Mouse (Mus musculus): Measurements from ENCODE around the gene Odaph. TPM values are rescaled to one million over a fixed set of nuclear protein-coding genes. Genes with fewer than 3 reads are reported as not detected.
"Not testable (repeated sequence)": the region's sequence is repeated elsewhere in the genome, so short reads cannot be mapped to it uniquely, and the experiment has no call there.

Odaph gene
- not detected in 2 replicates for polyA plus RNA-seq (2016; fragmentation: Nextera tagmentation; extraction: Ambion mirVana)

DNA sequence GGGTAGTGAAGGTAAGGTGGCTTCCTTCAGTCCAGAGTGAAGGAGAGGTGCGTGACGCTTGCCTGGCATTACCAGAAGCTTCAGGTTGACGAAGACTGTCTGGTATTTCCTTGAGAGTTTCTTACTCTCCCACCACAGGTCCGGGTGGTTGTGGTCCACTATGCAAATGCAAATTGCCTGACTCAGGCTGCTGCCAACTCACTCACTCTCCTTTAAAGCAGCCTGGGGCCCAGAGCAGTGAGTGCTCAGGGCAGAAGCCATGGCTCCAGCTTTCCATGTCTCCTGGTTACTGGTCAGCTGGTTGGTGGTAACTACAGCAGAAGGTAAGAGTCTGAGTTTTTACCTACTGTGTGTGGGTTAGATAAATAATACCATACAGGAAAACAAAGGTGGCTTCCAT lies at the start of gene Odaph:
Odaph (plus strand) TSS at position 240 of the 400 bp plus-strand sequence.
- Histone ChIP-seq H3K27me3 (ENCODE audit: poor library complexity, severe bottlenecking) (no peaks in the 10 kb centered on the region), H3K9me3 (no peaks in the 10 kb centered on the region), H3K36me3 (replicated peaks) (no peaks in the 10 kb centered on the region), H3K4me3 (no peak within 1 kb of the TSS), H3K27ac (no peak within 1 kb of the TSS), H3K4me1 (no peaks in the 10 kb centered on the region)
- DNase-seq (ENCODE audit: extremely low spot score, low spot score): no peak
- 72% methylated on average over 4 of the region's 4 CpGs for WGBS

DNA sequence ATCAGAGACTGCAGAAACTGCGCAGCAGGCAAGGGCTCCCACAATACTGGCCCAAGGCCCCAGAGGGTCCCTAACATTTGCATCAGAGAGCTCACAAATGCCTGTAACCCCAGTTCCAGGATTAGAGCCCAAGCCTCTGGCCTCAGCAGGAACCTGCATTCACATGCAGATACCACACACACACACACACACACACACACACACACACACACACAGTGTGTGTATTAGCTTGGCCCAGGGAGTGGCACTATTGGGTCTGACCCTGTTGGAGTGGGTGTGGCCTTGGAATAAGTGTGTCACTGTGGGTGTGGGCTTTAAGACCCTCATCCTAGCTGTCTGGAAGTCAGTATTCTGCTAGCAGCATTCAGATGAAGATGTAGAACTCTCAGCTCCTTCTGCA lies 41.7 kb upstream of the Odaph start:
- peaks cover 43% of the 10 kb centered on the region for H3K36me3 ChIP-seq (replicated peaks)
- not testable (repeated sequence) for H3K27me3 ChIP-seq (ENCODE audit: poor library complexity, severe bottlenecking); H3K9me3 ChIP-seq; DNase-seq (ENCODE audit: extremely low spot score, low spot score); H3K27ac ChIP-seq; H3K4me1 ChIP-seq; H3K4me3 ChIP-seq
- 71% methylated on average over 1 of the region's 1 CpGs for WGBS

DNA sequence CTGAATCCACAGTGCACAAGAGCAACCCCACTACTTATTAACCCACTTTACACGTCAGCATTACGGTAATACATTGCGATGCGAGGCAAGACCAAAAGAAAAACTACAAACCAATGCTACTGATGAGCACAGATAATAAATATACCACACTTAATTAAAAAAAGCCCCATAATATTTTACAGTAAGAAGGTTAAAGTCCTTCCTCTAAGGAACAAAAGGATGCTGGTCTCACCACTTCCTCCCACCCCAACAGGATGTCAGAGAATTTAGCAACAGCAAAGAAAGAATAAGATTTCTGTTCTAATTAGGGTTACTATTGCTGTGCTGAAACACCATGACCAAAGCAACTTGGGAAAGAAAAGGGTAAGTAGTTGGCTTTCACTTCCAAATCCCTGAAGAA lies 40.3 kb upstream of the Odaph start:
- H3K27ac ChIP-seq: no peak overlapping the region
- WGBS: 96% methylated on average over 4 of the region's 4 CpGs
- peaks cover 57% of the 10 kb centered on the region for H3K36me3 ChIP-seq (replicated peaks)
- no peaks in the 10 kb centered on the region for H3K9me3 ChIP-seq
- peaks cover 4% of the 10 kb centered on the region; the same call in 1 of the 2 replicates for H3K4me1 ChIP-seq
- no peaks in the 10 kb centered on the region for H3K27me3 ChIP-seq (ENCODE audit: poor library complexity, severe bottlenecking)
- DNase-seq (ENCODE audit: extremely low spot score, low spot score): no peak
- H3K4me3 ChIP-seq: no peak overlapping the region

DNA sequence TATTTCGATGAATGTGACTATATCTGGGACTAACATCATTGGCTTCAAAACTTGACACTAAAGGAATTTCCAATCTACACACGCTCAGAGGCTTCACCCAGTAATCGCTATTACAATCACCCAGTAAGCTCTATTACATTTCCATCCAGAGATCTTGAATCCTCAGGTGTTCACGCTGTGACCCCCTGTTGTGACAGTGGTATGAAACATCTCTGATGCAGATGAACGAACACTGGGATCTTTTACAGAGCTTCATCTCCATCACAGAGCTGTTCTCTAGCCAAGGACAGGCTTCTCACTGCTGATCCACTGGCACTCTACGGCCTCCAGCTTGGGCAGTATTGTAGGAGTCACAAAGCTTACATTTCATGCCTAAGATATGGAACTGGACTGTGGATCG lies 37.8 kb upstream of the Odaph start:
- DNase-seq (ENCODE audit: extremely low spot score, low spot score): no peak
- Histone ChIP-seq H3K27ac (no peak overlapping the region), H3K4me1 (no peaks in the 10 kb centered on the region), H3K9me3 (no peaks in the 10 kb centered on the region), H3K36me3 (replicated peaks) (peaks cover 76% of the 10 kb centered on the region), H3K4me3 (no peak overlapping the region), H3K27me3 (ENCODE audit: poor library complexity, severe bottlenecking) (no peaks in the 10 kb centered on the region)
- 93% methylated on average over 7 of the region's 7 CpGs for WGBS

DNA sequence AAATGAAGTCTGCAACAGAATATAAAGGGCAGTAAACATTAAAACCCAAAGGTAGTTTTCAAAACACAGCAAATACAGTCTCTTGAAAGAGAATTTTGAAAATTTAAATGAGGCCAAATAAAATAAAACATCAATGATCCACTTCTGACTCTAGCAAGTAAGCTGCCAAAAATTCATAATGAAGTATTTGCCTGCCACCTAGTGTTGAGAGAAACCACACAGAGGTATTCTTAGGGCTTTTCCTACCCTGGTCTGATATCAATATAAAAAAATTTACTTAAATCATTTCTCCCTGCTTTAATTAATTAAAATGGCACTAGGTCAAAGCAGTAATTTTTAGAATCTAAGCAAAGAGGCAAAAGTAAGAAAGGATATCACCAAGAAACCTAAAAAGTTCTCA lies 35.9 kb upstream of the Odaph start:
- no peaks in the 10 kb centered on the region for H3K27me3 ChIP-seq (ENCODE audit: poor library complexity, severe bottlenecking)
- no peak for DNase-seq (ENCODE audit: extremely low spot score, low spot score)
- H3K4me3 ChIP-seq: no peak overlapping the region
- no peak overlapping the region for H3K27ac ChIP-seq
- no peaks in the 10 kb centered on the region for H3K9me3 ChIP-seq
- peaks cover 87% of the 10 kb centered on the region for H3K36me3 ChIP-seq (replicated peaks)
- H3K4me1 ChIP-seq: no peaks in the 10 kb centered on the region

DNA sequence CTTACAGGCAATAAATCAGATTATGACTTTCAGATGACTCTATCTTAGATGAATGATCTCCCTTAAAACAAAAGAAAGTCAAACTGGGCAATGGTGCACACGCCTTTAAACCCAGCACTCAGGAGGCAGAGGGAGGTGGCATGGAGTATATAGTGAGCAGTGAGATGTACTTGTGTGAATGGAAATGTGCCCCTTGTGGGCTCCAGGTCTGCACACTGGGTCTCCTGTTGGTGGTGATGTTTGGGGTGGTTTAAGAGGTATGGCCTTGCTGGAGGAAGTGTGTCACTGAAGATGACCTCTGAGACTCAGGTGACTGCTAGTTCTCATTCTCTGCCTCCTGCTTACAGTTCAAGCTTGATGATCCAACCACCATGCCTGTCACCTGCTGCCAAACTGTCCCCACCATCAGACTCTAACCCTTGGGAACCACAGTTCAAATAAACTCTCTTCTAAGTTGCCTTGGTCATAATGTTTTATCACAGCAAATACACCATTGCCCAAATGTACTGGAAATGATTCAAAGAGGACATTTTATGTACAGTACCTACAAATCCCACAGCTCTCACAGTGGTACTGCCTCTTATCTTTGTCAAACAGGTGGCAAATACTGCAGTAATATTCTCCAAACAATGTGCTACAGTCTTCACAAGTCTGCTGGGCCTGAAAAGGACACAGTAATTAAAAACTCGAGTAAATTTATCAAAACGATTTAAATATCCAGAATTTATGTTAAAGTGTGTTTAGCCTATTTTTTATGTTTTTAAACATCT lies 30.1 kb upstream of the Odaph start:
- H3K27ac ChIP-seq: no peak overlapping the region
- H3K36me3 ChIP-seq (replicated peaks): peaks cover 46% of the 10 kb centered on the region
- peaks cover 19% of the 10 kb centered on the region for H3K4me1 ChIP-seq
- no peak for DNase-seq (ENCODE audit: extremely low spot score, low spot score)
- H3K9me3 ChIP-seq: no peaks in the 10 kb centered on the region
- H3K4me3 ChIP-seq: no peak overlapping the region
- no peaks in the 10 kb centered on the region for H3K27me3 ChIP-seq (ENCODE audit: poor library complexity, severe bottlenecking)
- WGBS: 88% methylated on average over 3 of the region's 3 CpGs

DNA sequence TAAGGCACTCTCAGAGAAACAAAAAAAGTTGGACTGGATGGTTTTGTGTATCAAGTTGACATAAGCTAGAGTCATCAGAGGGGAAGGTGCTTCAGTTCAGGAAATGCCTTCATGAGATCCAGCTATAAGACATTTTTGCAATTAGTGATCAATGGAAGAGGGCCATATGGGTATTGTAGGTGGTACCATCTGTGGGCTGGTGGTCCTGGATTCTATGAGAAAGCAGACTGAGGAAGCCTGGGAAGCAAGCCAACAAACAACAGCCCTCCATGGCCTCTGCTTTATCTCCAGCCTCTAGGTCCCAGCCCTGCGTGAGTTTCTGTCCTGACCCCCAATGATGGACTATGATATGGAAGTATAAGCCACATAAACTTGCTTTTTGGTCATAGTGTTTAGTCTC lies 28.2 kb upstream of the Odaph start:
- Histone ChIP-seq H3K4me1 (peaks cover 28% of the 10 kb centered on the region), H3K27ac (no peak overlapping the region), H3K4me3 (no peak overlapping the region), H3K27me3 (ENCODE audit: poor library complexity, severe bottlenecking) (no peaks in the 10 kb centered on the region), H3K36me3 (replicated peaks) (peaks cover 28% of the 10 kb centered on the region), H3K9me3 (no peaks in the 10 kb centered on the region)
- 97% methylated on average over 1 of the region's 1 CpGs for WGBS
- no peak for DNase-seq (ENCODE audit: extremely low spot score, low spot score)

DNA sequence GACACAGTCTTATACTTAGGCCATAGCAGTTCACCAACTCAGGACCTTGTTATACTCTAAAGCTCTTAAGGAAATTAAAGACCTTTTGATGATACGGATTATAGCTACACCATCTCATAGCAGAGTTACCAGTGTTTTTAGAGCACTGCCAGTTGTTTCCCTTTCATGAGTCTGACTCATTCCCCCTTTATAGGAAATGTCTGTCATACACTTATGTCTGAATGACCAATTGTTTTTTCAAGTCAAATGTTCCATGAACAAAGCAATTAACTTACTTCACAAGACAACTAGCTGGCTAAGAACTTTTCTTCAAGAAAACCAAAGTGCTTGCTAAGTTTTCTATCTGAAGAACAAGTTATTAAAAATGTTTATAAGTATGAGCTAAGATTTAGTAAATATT lies 27.3 kb upstream of the Odaph start:
- 93% methylated on average over 1 of the region's 1 CpGs for whole genome bisulfite sequencing
- no peak for DNase-seq (ENCODE audit: extremely low spot score, low spot score)

DNA sequence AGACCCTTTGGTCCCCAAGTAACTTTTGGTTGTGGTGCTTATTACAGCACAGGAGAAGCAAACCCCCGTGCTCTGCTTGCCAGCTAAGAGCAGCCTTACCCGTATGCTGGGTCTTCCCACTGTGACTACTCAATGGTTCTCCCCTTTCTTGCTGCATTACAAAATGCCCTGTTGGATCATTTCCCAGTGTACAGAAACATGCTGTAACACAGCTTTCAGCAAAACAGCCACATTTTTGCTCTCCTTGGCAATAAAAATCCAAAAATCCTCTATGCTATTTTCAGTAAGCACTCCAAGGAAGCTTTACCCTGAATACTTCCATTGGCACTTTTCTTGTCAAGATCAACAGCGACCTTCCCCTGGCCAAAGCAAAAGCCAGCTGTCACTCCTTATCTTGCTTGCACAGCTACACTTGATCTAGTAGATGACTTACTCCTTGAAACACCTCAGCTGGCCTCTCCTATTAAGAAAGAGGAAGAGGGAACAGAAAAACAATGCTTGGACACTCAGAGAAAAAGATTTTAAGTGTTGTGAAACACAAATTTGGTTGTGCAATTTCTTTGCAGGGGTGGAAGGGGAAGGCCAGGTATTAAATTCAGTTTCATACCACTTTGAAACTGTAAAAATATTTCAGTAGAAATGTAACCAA lies 26.5 kb upstream of the Odaph start:
- H3K27me3 ChIP-seq (ENCODE audit: poor library complexity, severe bottlenecking): no peaks in the 10 kb centered on the region
- no peak overlapping the region for H3K27ac ChIP-seq
- 82% methylated on average over 3 of the region's 3 CpGs for WGBS
- no peak overlapping the region; the same call in 1 of the 2 replicates for H3K4me3 ChIP-seq
- peaks cover 19% of the 10 kb centered on the region for H3K36me3 ChIP-seq (replicated peaks)
- H3K4me1 ChIP-seq: peaks cover 28% of the 10 kb centered on the region
- no peaks in the 10 kb centered on the region for H3K9me3 ChIP-seq
- no peak for DNase-seq (ENCODE audit: extremely low spot score, low spot score)

More for the DNA sequence above, 27.3 kb upstream of the Odaph start:
- Histone ChIP-seq H3K4me3 (no peak overlapping the region; the same call in 1 of the 2 replicates), H3K4me1 (peaks cover 28% of the 10 kb centered on the region), H3K27me3 (ENCODE audit: poor library complexity, severe bottlenecking) (no peaks in the 10 kb centered on the region), H3K27ac (no peak overlapping the region), H3K36me3 (replicated peaks) (peaks cover 24% of the 10 kb centered on the region), H3K9me3 (no peaks in the 10 kb centered on the region)

DNA sequence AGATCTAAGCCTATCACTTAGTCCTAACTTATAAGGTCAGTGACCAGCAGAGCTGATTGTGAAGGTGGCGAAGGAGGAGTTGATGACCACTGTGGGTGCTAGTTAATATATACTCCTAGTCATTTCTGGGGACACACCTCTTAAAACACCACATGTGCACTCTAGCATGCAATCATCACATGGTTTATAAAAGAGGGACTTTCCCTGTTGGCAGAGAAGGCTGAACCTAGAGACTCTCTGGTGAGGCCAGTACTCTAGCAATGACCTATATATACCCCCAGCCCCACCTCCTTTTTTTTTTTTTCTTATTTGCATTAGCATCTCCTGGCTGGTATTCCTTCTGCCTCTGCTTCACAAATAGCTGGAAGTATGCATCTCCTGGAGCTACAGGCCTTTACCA lies 25.9 kb upstream of the Odaph start:
- H3K27me3 ChIP-seq (ENCODE audit: poor library complexity, severe bottlenecking): no peaks in the 10 kb centered on the region
- 0 out of 2 replicates have a peak overlapping the region, but pooled peaks have one; percentile 96 for H3K27ac ChIP-seq
- no peak for DNase-seq (ENCODE audit: extremely low spot score, low spot score)
- H3K4me1 ChIP-seq: peaks cover 28% of the 10 kb centered on the region
- H3K36me3 ChIP-seq (replicated peaks): peaks cover 16% of the 10 kb centered on the region
- H3K4me3 ChIP-seq: peak overlapping the region; percentile 80
- no peaks in the 10 kb centered on the region for H3K9me3 ChIP-seq
- WGBS: 94% methylated on average over 1 of the region's 1 CpGs

DNA sequence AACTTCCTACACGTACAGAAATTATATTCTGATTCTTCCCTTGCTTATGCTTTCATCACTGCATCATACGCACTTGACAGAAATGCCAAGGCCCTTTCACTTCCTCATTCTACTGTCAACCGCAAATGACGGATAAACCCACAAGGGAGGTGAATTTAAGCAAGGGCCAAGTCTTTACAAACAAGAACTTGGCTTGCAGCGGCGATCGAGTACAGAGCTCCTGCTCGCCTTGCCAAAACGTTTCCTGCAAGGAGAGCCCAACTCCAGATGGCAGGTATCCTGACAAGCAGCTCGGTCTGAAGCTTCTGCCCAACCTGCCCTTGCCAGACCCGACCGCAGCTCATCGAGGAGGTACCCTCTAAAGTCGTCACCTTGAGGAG lies 25.0 kb upstream of the Odaph start:
- WGBS: under 1% methylated on average over 14 of the region's 14 CpGs
- Histone ChIP-seq H3K27me3 (ENCODE audit: poor library complexity, severe bottlenecking) (no peaks in the 10 kb centered on the region), H3K27ac (peak overlapping the region; percentile 96), H3K4me3 (peak overlapping the region; percentile 80), H3K4me1 (peaks cover 28% of the 10 kb centered on the region), H3K36me3 (replicated peaks) (peaks cover 7% of the 10 kb centered on the region), H3K9me3 (no peaks in the 10 kb centered on the region)
- no peak for DNase-seq (ENCODE audit: extremely low spot score, low spot score)

DNA sequence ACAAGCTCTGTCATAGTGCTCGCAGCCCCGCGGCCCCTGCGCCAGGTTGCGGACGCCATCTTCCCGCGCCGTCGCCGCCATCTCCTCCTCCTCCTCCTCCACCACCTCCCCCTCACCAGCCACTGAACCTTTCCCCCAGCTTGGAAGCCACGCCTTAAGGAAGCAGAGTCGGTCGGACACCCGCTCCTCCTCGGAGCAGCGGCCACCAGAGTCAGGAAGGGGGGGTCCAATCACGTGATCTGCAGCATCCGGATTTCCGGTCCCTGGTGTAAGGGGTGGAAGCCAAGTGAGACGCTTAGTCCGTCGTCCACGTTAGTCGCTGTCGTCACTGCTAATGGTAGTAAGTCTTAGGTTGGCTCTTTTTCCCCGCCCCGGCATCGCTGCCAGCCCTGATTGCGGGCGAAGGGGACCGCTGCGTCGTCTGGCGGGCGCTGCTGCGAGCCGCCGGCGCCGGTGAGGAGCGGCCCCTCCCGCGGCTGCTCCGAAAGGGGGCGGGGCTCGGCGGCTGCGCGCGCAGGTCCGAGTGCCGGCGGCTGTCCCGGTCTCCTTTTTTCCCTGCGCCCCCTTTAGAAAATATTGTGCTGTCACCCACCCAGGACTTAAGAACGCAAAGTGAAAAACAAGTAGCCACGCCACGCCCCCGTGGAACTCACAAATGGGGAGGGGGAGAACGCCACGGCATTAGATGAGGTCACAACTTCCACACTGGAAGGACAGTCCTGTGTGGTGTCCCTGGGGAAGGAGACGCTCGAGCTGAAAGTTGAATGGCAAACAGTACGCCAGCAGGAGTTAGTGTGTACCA lies 24.4 kb upstream of the Odaph start, which contains the start of gene Rchy1:
Rchy1 (minus strand) TSS at position 430 of the 802 bp plus-strand sequence.
- Histone ChIP-seq H3K4me3 (peak within 1 kb of the TSS; percentile 80), H3K9me3 (no peaks in the 10 kb centered on the region), H3K27me3 (ENCODE audit: poor library complexity, severe bottlenecking) (no peaks in the 10 kb centered on the region), H3K27ac (peak within 1 kb of the TSS; percentile 96), H3K36me3 (replicated peaks) (peaks cover 3% of the 10 kb centered on the region; the same call in 1 of the 2 replicates), H3K4me1 (peaks cover 28% of the 10 kb centered on the region)
- peak; percentile 96 for DNase-seq (ENCODE audit: extremely low spot score, low spot score)
- WGBS: under 1% methylated on average over 65 of the region's 65 CpGs

All from forebrain, embryonic 10.5 days (tissue).